In genomic region chr8:111539422-111540076, GRCm38 (mm10) we compare ENCODE assay signal across 8 mouse cellular contexts. TPM values are rescaled to one million over a fixed set of nuclear protein-coding genes. Genes with fewer than 3 reads are reported as not detected.
DNase-seq lines count a peak whose midpoint lies in the region; ATAC-seq and TF ChIP-seq lines count a peak whose summit lies in the region.

No protein-coding gene starts in this region.

- DNase-seq in layer of hippocampus, adult 2 months (ENCODE audit: low spot score in 2 of 2): no peak
- DNase-seq in layer of hippocampus, adult 9-11 months: no peak
- DNase-seq in embryonic facial prominence, embryonic 10.5 days (ENCODE audit: low spot score): no peak
- DNase-seq in thymus, postnatal 36 days: peak; percentile 40 to 59
- DNase-seq in cerebellum, postnatal 4 days (ENCODE audit: low spot score in 2 of 2): no peak
- DNase-seq in spleen, adult 18-20 months: no peak

- 79% methylated on average over 10 of the region's 10 CpGs for WGBS in embryonic facial prominence, embryonic 10.5 days

- H3K4me1 ChIP-seq in embryonic facial prominence, embryonic 10.5 days: peaks cover 39% of the 10 kb centered on the region
- H3K4me1 ChIP-seq in megakaryocyte, embryonic 14.5 days: peaks cover 53% of the 10 kb centered on the region

- H3K36me3 ChIP-seq in embryonic facial prominence, embryonic 10.5 days (replicated peaks): peaks cover 41% of the 10 kb centered on the region
- peaks cover 3% of the 10 kb centered on the region for H3K36me3 ChIP-seq in megakaryocyte, embryonic 14.5 days (replicated peaks; ENCODE audit: low read length)

- H3K27me3 ChIP-seq in embryonic facial prominence, embryonic 10.5 days (replicated peaks; ENCODE audit: low read depth, poor library complexity, severe bottlenecking): no peaks in the 10 kb centered on the region
- H3K27me3 ChIP-seq in megakaryocyte, embryonic 14.5 days (replicated peaks): peaks cover 21% of the 10 kb centered on the region

- peak; percentile 36 to 48; a peak in 3 of 4 replicates for ATAC-seq in hematopoietic stem cell, adult 5-6 weeks (replicated peaks in 1 of 2; ENCODE audit: insufficient read depth in 1 of 2, low FRiP score in 2 of 2, low TSS enrichment in 1 of 2, low read depth in 1 of 2, poor library complexity in 2 of 2, severe bottlenecking in 2 of 2)

- peak overlapping the region; percentile 91 for H3K4me3 ChIP-seq in layer of hippocampus, adult 2 months
- H3K4me3 ChIP-seq in embryonic facial prominence, embryonic 10.5 days: peak overlapping the region; percentile 98
- peak overlapping the region; percentile 78 for H3K4me3 ChIP-seq in megakaryocyte, embryonic 14.5 days (replicated peaks)

- H3K9me3 ChIP-seq in embryonic facial prominence, embryonic 10.5 days: peaks cover 4% of the 10 kb centered on the region; the same call in 1 of the 2 replicates
- no peaks in the 10 kb centered on the region for H3K9me3 ChIP-seq in megakaryocyte, embryonic 14.5 days

- no peak for TF ChIP-seq CTCF in layer of hippocampus, adult 2 months (conservative IDR thresholded peaks at IDR 0.05)

- peak overlapping the region; percentile 91 for H3K27ac ChIP-seq in layer of hippocampus, adult 2 months
- H3K27ac ChIP-seq in embryonic facial prominence, embryonic 10.5 days (replicated peaks): peak overlapping the region; percentile 40; the same call in 1 of the 2 replicates

RNA-seq across cellular contexts. Expression of gene Znrf1, which starts 3.7 kb away (rescaled TPM):
- total RNA-seq in layer of hippocampus, adult 2 months (2021): 100 to 1,000 TPM; 105 to 107 TPM
- 32.0 and 36.3 TPM in 2 replicates for polyA plus RNA-seq in embryonic facial prominence, embryonic 10.5 days (2016; fragmentation: Nextera tagmentation; extraction: Ambion mirVana)
- total RNA-seq in hematopoietic stem cell, adult 5-6 weeks (2017): 57.9 and 116 TPM in 2 replicates
- polyA plus RNA-seq in megakaryocyte, embryonic 14.5 days (2012; ENCODE audit: insufficient read depth, low replicate concordance): 22.3 and 36.6 TPM in 2 replicates

RNA-seq across cellular contexts. Expression of gene Wdr59, which starts 17.7 kb away (rescaled TPM):
- 10 to 100 TPM; 24.1 to 24.2 TPM for total RNA-seq in layer of hippocampus, adult 2 months (2021)
- 5.4 and 6.6 TPM in 2 replicates for polyA plus RNA-seq in embryonic facial prominence, embryonic 10.5 days (2016; fragmentation: Nextera tagmentation; extraction: Ambion mirVana)
- total RNA-seq in hematopoietic stem cell, adult 5-6 weeks (2017): 3.9 and 5.6 TPM in 2 replicates
- polyA plus RNA-seq in megakaryocyte, embryonic 14.5 days (2012; ENCODE audit: insufficient read depth, low replicate concordance): 0.96 TPM in 1 of 2 replicates, not detected in the other

Comparison
In these comparisons a context has a peak if more than half of its experiments do, and no peak if none do; other contexts are left out.
1. DNase-seq: peak in thymus, postnatal 36 days (2 of 2); none in layer of hippocampus, adult 2 months (0 of 2), layer of hippocampus, adult 9-11 months (single experiment), embryonic facial prominence, embryonic 10.5 days (single experiment), cerebellum, postnatal 4 days (0 of 2) and spleen, adult 18-20 months (0 of 2).
2. Peak in every context shown above with its lines, with median percentiles within 50 percentile points of each other: H3K4me3 ChIP-seq.